Mouse (Mus musculus) B cell, adult 2 months (primary cell): ENCODE measurements at regions not wholly inside any gene's neighbourhood (a gene's known extent, or its start where the extent isn't known, plus 50 kb on each side); places are given as distances from the start of the nearest gene placed in this dataset.
"Not testable (repeated sequence)": the region's sequence is repeated elsewhere in the genome, so short reads cannot be mapped to it uniquely, and the experiment has no call there.

Experiments
- DNase-seq, 2 experiments: peaks; one replicate each; pipeline ENCODE4 v3.0.0; 2022

GRCm38 (mm10) chr12:19125541-19125940, 611.2 kb downstream of the 5730507C01Rik start:
- no peak for DNase-seq

DNA sequence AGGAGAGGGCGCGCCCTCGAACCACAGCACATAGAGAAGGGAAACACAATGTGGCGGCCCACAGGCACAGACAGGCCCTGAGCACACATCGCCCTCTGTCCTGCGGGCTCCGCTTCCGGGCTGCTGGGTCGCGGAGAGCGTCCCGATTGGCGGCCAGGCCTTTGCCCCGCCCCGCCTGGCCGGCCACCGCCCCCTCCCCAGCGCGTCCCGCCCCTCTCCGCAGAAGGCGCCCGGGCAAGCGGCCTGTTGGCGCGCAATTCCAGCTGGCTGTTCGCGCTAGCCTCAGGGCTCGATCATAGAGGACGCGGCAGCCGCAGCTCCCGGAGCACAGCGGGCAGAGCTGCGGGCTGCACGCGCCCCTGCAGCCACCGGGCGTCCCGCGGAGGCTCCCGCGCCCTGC, 661.3 kb downstream of the 5730507C01Rik start:
- DNase-seq = peak; percentile 2 to 15

DNA sequence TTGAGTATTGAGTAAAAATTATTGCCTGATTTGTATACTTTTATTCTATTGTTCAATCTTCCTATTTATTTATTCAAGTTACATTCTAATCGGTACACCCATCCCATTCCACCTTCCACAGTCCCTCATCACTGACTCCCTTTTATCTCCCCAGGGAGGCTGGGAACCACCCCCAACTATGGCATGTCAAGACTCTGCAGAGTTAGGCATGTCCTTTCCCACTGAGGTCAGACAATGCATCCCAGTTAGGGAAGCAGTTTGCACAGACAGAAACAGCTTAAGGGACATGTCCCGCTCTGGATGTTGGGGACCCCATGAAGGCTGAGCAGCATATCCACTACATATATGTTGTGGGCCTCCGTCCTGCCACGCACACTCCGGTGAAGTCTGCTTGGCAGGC, 678.1 kb downstream of the 5730507C01Rik start:
- no peak for DNase-seq

GRCm38 (mm10) chr12:19193041-19193440, 678.7 kb downstream of the 5730507C01Rik start:
- not testable (repeated sequence) for DNase-seq

GRCm38 (mm10) chr12:19223996-19224395, 709.7 kb downstream of the 5730507C01Rik start:
- not testable (repeated sequence) for DNase-seq

- DNase-seq = peak; percentile 35 to 42
Measured at GRCm38 (mm10) chr12:19246731-19247130, 707.6 kb upstream of the Gm21863 start.

GRCm38 (mm10) chr12:19288271-19288890, 665.9 kb upstream of the Gm21863 start:
- peak; percentile 34 to 47 for DNase-seq

DNA sequence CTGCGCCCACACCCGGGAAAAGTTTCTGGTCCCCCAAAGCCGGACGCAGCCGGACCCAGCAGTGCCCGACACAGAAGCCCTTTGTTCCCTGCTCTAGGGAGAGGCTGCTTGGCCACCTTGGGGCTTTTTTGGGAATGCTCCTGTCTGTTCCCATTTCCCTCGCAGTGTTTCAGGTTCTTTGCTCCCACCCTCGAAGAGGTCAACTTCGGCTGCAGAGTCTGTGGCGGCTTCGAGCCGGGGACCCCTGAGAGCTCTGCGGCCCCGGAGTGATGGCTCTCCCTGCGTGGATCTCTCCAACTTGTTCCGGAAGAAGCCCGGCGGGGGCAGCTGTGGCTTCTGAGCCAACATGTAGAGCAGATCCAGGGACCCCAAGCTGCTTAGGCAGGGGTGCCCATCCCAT, 665.3 kb upstream of the Gm21863 start:
- peak in 1 of 2 experiments; percentile 1 for DNase-seq

DNA sequence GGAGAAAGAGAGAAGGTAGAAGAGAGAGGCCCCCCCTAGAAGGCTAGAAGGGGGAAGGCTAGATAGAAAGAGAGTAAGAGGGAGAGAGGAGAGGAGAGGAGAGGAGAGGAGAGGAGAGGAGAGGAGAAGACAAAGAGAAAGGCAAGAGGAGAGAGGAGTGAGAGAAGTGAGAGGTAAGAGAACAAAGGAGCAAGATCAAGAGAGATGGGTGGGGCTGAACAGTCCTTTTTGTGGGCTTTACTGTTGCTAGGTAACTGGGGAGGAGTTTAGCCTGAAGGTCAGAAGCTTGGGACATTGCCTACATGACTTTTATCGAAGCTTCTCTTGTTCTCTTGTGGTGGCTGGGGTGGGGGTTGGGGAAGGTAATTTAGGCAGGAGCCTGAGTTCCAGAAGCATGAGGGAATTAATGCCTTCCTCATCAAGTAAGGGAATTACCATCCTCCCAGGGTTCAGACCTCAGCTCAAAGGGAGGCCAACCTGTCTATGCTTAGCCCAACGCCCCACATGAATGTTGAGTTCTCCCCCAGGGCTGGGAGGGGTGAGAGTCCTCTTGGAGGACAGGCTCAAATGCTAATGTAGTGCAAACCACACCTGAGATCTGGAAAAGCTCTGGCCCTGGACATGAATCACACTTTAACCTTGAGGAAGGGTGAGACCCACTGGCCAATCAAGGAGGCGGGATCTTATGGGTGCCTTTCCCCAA, 662.1 kb upstream of the Gm21863 start:
- not testable (repeated sequence) for DNase-seq
